Mouse (Mus musculus) kidney, adult 18-20 months (tissue): Measurements from ENCODE around the gene Fam135a.
A peak's percentile ranks its signal among the peaks of the same experiment; 100 is the strongest.

Experiments used
- DNase-seq: peaks from one replicate; pipeline ENCODE4 v3.0.0; 2021

Gene Fam135a

GRCm38 (mm10) chr1:24099926-24100869 is at the start of gene Fam135a:
Gene Fam135a, minus strand, starts transcription at chr1:24100341.
- peak; percentile 90 for DNase-seq

GRCm38 (mm10) chr1:24143504-24143903 is 43.4 kb upstream of the Fam135a start:
- no peak for DNase-seq

GRCm38 (mm10) chr1:24140555-24140954 is 40.4 kb upstream of the Fam135a start:
- DNase-seq: no peak

- DNase-seq: peak; percentile 61
Observed at GRCm38 (mm10) chr1:24137133-24137532, 37.0 kb upstream of the Fam135a start.

- no peak for DNase-seq
Observed at GRCm38 (mm10) chr1:24134792-24135191, 34.7 kb upstream of the Fam135a start.

GRCm38 (mm10) chr1:24133853-24134252 is 33.7 kb upstream of the Fam135a start:
- no peak for DNase-seq

- DNase-seq: no peak
Observed at GRCm38 (mm10) chr1:24127866-24128265, 27.7 kb upstream of the Fam135a start.

GRCm38 (mm10) chr1:24124610-24125009 is 24.5 kb upstream of the Fam135a start:
- DNase-seq: no peak

GRCm38 (mm10) chr1:24122582-24122981 is 22.4 kb upstream of the Fam135a start:
- DNase-seq: no peak

GRCm38 (mm10) chr1:24107971-24108773 is 8.0 kb upstream of the Fam135a start:
- peak; percentile 46 for DNase-seq

- DNase-seq: no peak
Observed at GRCm38 (mm10) chr1:24107378-24107777, 7.2 kb upstream of the Fam135a start.

GRCm38 (mm10) chr1:24102579-24103149 is 2.5 kb upstream of the Fam135a start:
- no peak for DNase-seq

GRCm38 (mm10) chr1:24100870-24101358 is 773 bp upstream of the Fam135a start:
- DNase-seq: no peak

GRCm38 (mm10) chr1:24099541-24099925 is 608 bp downstream of the Fam135a start:
- DNase-seq: no peak

- no peak for DNase-seq
Observed at GRCm38 (mm10) chr1:24097541-24097940, 2.6 kb downstream of the Fam135a start.

- no peak for DNase-seq
Observed at GRCm38 (mm10) chr1:24092414-24092813, 7.7 kb downstream of the Fam135a start.

- no peak for DNase-seq
Observed at GRCm38 (mm10) chr1:24090603-24091002, 9.5 kb downstream of the Fam135a start.

- DNase-seq: no peak
Observed at GRCm38 (mm10) chr1:24090094-24090493, 10.0 kb downstream of the Fam135a start.

GRCm38 (mm10) chr1:24086176-24086575 is 14.0 kb downstream of the Fam135a start:
- no peak for DNase-seq

- DNase-seq: no peak
Observed at GRCm38 (mm10) chr1:24074396-24074795, 25.7 kb downstream of the Fam135a start.

GRCm38 (mm10) chr1:24073386-24074248 is 26.5 kb downstream of the Fam135a start:
- DNase-seq: no peak

GRCm38 (mm10) chr1:24068830-24069229 is 31.3 kb downstream of the Fam135a start:
- DNase-seq: no peak
